Mouse (Mus musculus): ENCODE data around the gene Klhl12. TPM values are rescaled to one million over a fixed set of nuclear protein-coding genes. Genes with fewer than 3 reads are reported as not detected.

Gene Klhl12
- total and polyA plus RNA-seq, 2 experiments from 2014 or later: 26.4 to 35.3 TPM

DNA sequence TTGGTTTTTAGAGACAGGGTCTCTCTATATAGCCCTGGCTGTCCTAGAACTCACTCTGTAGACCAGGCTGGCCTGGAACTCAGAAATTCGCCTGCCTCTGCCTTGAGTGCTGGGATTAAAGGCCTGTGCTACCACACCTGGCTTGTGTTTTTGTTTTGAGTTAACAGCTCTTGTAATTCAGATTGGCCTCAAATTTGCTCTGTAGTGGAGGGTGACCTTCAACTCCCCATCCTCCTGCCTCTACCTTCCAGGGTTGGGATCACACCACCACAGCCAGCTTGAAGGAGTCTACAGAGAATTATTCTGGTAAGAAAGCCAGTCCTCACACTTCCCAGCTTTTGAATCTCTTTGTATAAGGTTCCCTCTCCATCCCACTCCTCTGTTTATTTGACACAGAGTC lies 45.6 kb downstream of the Klhl12 start:
- Histone ChIP-seq H3K27ac (ENCODE audit: low read depth, low read length) (no peak overlapping the region), H3K4me3 (ENCODE audit: low read depth, low read length) (no peak overlapping the region), H3K27me3 (ENCODE audit: insufficient read depth, low read length) (no peaks in the 10 kb centered on the region), H3K4me2 (ENCODE audit: low read depth, low read length, poor library complexity, severe bottlenecking) (no peak overlapping the region), H3K9ac (replicated peaks; ENCODE audit: low read length, poor library complexity, severe bottlenecking) (no peak overlapping the region), H3K9me3 (ENCODE audit: low read length) (no peaks in the 10 kb centered on the region), H3K36me3 (ENCODE audit: insufficient read depth, low read length) (peaks cover 5% of the 10 kb centered on the region; the same call in 1 of the 2 replicates), H3K4me1 (ENCODE audit: insufficient read depth, low read length) (no peaks in the 10 kb centered on the region)
- TF ChIP-seq CTCF (IDR thresholded peaks at IDR 0.05): no peak
- DNase-seq (ENCODE audit: low spot score) (no peak), ATAC-seq (ENCODE audit: low FRiP score) (no peak)
- 89% methylated on average over 1 of the region's 1 CpGs for WGBS

DNA sequence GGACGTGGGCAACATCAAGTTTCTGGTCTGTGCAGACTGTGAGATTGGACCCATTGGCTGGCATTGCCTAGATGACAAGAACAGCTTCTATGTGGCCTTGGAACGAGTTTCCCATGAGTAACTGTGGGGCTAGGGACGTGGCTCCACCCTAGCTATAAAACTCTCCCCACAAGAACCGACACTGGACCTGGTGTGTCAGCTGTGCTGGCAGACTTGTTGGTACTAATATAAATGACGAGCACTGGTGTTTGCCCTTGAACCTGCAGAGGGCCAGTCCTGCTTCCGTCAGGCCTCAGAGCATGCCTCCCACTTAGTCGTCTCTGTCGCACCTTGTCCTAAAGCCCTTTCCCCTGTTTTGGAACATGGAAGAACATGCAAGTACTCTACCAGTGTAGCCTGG lies 50.9 kb downstream of the Klhl12 start:
- H3K36me3 ChIP-seq (ENCODE audit: insufficient read depth, low read length): peaks cover 22% of the 10 kb centered on the region
- H3K27ac ChIP-seq (ENCODE audit: low read depth, low read length): no peak overlapping the region
- H3K9ac ChIP-seq (replicated peaks; ENCODE audit: low read length, poor library complexity, severe bottlenecking): no peak overlapping the region
- 92% methylated on average over 8 of the region's 8 CpGs for WGBS
- TF ChIP-seq CTCF (IDR thresholded peaks at IDR 0.05): no peak
- DNase-seq (ENCODE audit: low spot score) (no peak), ATAC-seq (ENCODE audit: low FRiP score) (no peak)
- no peak overlapping the region for H3K4me2 ChIP-seq (ENCODE audit: low read depth, low read length, poor library complexity, severe bottlenecking)
- H3K27me3 ChIP-seq (ENCODE audit: insufficient read depth, low read length): no peaks in the 10 kb centered on the region
- no peaks in the 10 kb centered on the region for H3K4me1 ChIP-seq (ENCODE audit: insufficient read depth, low read length)
- no peaks in the 10 kb centered on the region for H3K9me3 ChIP-seq (ENCODE audit: low read length)
- H3K4me3 ChIP-seq (ENCODE audit: low read depth, low read length): no peak overlapping the region

DNA sequence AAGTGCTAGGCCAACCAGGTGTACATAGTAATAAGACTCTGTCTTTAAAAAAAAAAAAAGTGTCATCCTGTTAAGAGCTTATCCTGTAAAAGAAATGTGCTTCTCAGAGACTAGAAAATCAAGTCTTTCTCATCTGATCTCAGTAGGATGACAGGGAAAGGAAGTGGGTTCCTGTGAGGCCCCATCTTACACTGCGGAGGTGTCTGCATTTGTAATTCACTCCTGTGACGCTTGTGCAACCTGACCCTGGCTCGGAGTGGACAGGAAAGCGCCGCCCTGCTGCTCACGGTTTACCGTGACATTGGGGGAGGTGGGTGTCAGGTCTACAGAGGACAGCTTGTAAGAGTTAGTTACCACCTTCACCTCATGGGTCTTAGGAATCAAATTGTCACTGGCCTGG lies 54.7 kb downstream of the Klhl12 start:
- no peaks in the 10 kb centered on the region; the same call in 1 of the 2 replicates for H3K27me3 ChIP-seq (ENCODE audit: insufficient read depth, low read length)
- 63% methylated on average over 7 of the region's 7 CpGs for WGBS
- no peak for DNase-seq (ENCODE audit: low spot score)
- no peaks in the 10 kb centered on the region for H3K4me1 ChIP-seq (ENCODE audit: insufficient read depth, low read length)
- no peaks in the 10 kb centered on the region for H3K9me3 ChIP-seq (ENCODE audit: low read length)
- H3K36me3 ChIP-seq (ENCODE audit: insufficient read depth, low read length): peaks cover 22% of the 10 kb centered on the region
- no peak overlapping the region for H3K4me3 ChIP-seq (ENCODE audit: low read depth, low read length)
- no peak for ATAC-seq (ENCODE audit: low FRiP score)
- H3K9ac ChIP-seq (replicated peaks; ENCODE audit: low read length, poor library complexity, severe bottlenecking): no peak overlapping the region
- H3K27ac ChIP-seq (ENCODE audit: low read depth, low read length): no peak overlapping the region
- no peak overlapping the region for H3K4me2 ChIP-seq (ENCODE audit: low read depth, low read length, poor library complexity, severe bottlenecking)
- TF ChIP-seq CTCF (IDR thresholded peaks at IDR 0.05): no peak

DNA sequence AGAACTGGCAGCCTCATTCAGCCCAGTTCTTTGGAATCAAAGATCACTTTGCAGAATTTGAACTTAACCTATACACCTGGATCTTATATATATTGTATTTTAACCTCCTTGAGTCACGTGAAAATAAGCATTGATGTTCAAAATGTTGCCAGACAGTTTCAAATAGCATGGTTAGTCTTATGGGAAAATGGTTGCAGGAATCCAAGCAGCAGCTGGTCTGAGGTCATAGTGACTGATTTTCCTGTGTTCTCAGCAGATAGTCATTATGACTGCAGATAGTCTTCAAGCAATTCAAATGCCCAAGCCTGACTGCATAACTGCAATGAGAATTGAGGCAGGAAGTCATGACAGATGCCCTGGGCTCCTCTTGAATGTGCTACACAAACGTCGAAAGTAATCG lies 56.9 kb downstream of the Klhl12 start:
- Histone ChIP-seq H3K36me3 (ENCODE audit: insufficient read depth, low read length) (peaks cover 12% of the 10 kb centered on the region), H3K27me3 (ENCODE audit: insufficient read depth, low read length) (no peaks in the 10 kb centered on the region; the same call in 1 of the 2 replicates), H3K9ac (replicated peaks; ENCODE audit: low read length, poor library complexity, severe bottlenecking) (no peak overlapping the region), H3K4me3 (ENCODE audit: low read depth, low read length) (no peak overlapping the region), H3K4me1 (ENCODE audit: insufficient read depth, low read length) (no peaks in the 10 kb centered on the region), H3K27ac (ENCODE audit: low read depth, low read length) (no peak overlapping the region), H3K4me2 (ENCODE audit: low read depth, low read length, poor library complexity, severe bottlenecking) (no peak overlapping the region), H3K9me3 (ENCODE audit: low read length) (no peaks in the 10 kb centered on the region)
- ATAC-seq (ENCODE audit: low FRiP score) (no peak), DNase-seq (ENCODE audit: low spot score) (peak; percentile 40)
- TF ChIP-seq CTCF (IDR thresholded peaks at IDR 0.05): no peak
- 64% methylated on average over 4 of the region's 4 CpGs for WGBS

DNA sequence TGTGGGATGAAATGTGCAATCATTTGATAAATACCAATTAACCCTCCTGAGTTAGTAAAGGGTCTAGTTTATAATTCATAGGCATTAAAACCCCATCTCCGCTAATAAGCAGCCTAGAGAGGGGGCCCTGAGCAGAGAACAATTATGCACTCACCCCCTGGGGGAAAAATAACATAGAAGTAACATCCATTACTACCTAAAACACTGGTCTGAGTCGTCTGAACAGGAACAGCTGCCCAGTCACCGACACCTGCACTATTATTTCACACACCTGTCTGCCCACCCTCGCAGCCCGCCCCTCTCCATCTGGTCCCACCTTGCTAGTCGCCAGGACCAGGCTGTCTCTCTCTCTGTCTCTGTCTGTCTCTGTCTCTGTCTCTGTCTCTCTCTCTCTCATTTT lies 57.3 kb downstream of the Klhl12 start:
- no peak for TF ChIP-seq CTCF (IDR thresholded peaks at IDR 0.05)
- Histone ChIP-seq H3K4me2 (ENCODE audit: low read depth, low read length, poor library complexity, severe bottlenecking) (no peak overlapping the region), H3K36me3 (ENCODE audit: insufficient read depth, low read length) (peaks cover 10% of the 10 kb centered on the region), H3K9ac (replicated peaks; ENCODE audit: low read length, poor library complexity, severe bottlenecking) (no peak overlapping the region), H3K27ac (ENCODE audit: low read depth, low read length) (no peak overlapping the region), H3K9me3 (ENCODE audit: low read length) (no peaks in the 10 kb centered on the region), H3K4me1 (ENCODE audit: insufficient read depth, low read length) (no peaks in the 10 kb centered on the region), H3K4me3 (ENCODE audit: low read depth, low read length) (peak overlapping the region; percentile 32; the same call in 1 of the 2 replicates), H3K27me3 (ENCODE audit: insufficient read depth, low read length) (no peaks in the 10 kb centered on the region; the same call in 1 of the 2 replicates)
- ATAC-seq (ENCODE audit: low FRiP score): no peak
- DNase-seq (ENCODE audit: low spot score): no peak
- WGBS: 53% methylated on average over 6 of the region's 6 CpGs

DNA sequence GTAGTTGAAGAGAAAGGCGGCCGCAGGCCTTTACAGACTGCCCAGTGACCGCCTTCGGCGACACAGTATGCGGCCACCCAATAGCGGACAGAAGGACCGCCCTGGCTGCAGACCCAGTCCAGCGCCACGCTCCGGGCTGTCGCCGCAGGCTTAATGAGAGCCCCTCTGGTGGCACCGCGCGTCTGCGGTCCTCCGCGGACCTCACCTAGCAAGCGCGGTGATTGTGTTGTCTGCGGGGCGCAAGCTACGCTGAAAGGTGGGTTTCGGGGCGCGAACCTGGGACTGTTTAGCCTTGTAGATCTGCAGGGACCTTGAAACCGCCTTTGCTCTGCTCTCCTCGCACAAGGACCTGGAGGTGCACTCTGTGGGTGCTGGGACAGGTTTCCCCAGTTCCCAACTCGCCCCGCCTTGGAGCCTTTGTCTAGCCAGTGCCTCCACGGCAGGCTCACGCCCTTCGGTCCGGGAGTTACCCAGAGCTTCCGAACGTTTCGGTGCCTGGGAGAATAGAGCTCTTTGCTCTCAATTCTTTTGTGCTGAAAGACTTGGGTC lies 58.1 kb downstream of the Klhl12 start:
- H3K36me3 ChIP-seq (ENCODE audit: insufficient read depth, low read length): peaks cover 5% of the 10 kb centered on the region
- TF ChIP-seq CTCF (IDR thresholded peaks at IDR 0.05): no peak
- H3K4me3 ChIP-seq (ENCODE audit: low read depth, low read length): peak overlapping the region; percentile 32
- peak; percentile 13 for DNase-seq (ENCODE audit: low spot score)
- H3K4me2 ChIP-seq (ENCODE audit: low read depth, low read length, poor library complexity, severe bottlenecking): peak overlapping the region; percentile 70
- H3K27ac ChIP-seq (ENCODE audit: low read depth, low read length): no peak overlapping the region
- no peaks in the 10 kb centered on the region; the same call in 1 of the 2 replicates for H3K27me3 ChIP-seq (ENCODE audit: insufficient read depth, low read length)
- no peak for ATAC-seq (ENCODE audit: low FRiP score)
- H3K9ac ChIP-seq (replicated peaks; ENCODE audit: low read length, poor library complexity, severe bottlenecking): peak overlapping the region; percentile 42
- 3% methylated on average over 38 of the region's 38 CpGs for WGBS
- H3K9me3 ChIP-seq (ENCODE audit: low read length): no peaks in the 10 kb centered on the region
- H3K4me1 ChIP-seq (ENCODE audit: insufficient read depth, low read length): no peaks in the 10 kb centered on the region

Measured in midbrain, postnatal 0 days (tissue).